Mouse (Mus musculus) liver, embryonic 14.5 days (tissue): Measurements from ENCODE around the gene Cd28. TPM values are rescaled to one million over a fixed set of nuclear protein-coding genes. Genes with fewer than 3 reads are reported as not detected.
A peak's percentile ranks its signal among the peaks of the same experiment; 100 is the strongest.

Experiments
- ATAC-seq: fragments of 200-750 bp; cut with Nextera tagmentation; 2 replicates; pipeline ENCODE4 v1.8.0; 2017; ENCODE audit warnings: moderate number of reproducible peaks, mild to moderate bottlenecking, moderate library complexity; ENCODE audit not compliant: insufficient read depth
- DNase-seq, 3 experiments: peaks; one replicate each; pipeline ENCODE4 v3.0.0-alpha.2; 2012 to 2013; ENCODE audit warnings: low read depth in 3 of 3, low spot score in 3 of 3
- H3K27ac ChIP-seq: fragments of 300-500 bp; sonication (generic); 2 replicates; pipeline ENCODE4 v1.5.1; 2014; ENCODE audit warnings: moderate library complexity, mild to moderate bottlenecking, control low read depth, inconsistent platforms
- H3K27me3 ChIP-seq: fragments of 300-500 bp; sonication (generic); 2 replicates; pipeline ENCODE4 v1.6.1; 2014; ENCODE audit warnings: mild to moderate bottlenecking, low read length, moderate library complexity; ENCODE audit not compliant: control insufficient read depth, insufficient read depth
- H3K36me3 ChIP-seq: fragments of 300-500 bp; sonication (generic); replicated peaks from 2 replicates; pipeline ENCODE4 v1.6.1; 2014; ENCODE audit warnings: low read depth; ENCODE audit not compliant: control insufficient read depth, insufficient read depth
- H3K4me1 ChIP-seq, 2 experiments: fragments of 200-500 bp in 1 of 2; fragments of 300-500 bp in 1 of 2; sonication (generic) in 1 of 2; replicated peaks; 2 replicates each; pipeline ENCODE4 v1.6.1; 2012 to 2014; ENCODE audit warnings: antibody characterized with exemption in 1 of 2, inconsistent platforms in 1 of 2, low read length in 1 of 2; ENCODE audit not compliant: control insufficient read depth in 2 of 2, insufficient read depth in 2 of 2
- H3K4me2 ChIP-seq: fragments of 300-500 bp; sonication (generic); 2 replicates; pipeline ENCODE4 v1.6.1; 2014; ENCODE audit warnings: low read depth, mild to moderate bottlenecking, control low read depth, moderate library complexity
- H3K4me3 ChIP-seq, 2 experiments: fragments of 200-500 bp in 1 of 2; fragments of 300-500 bp in 1 of 2; sonication (generic) in 1 of 2; 2 replicates each; pipeline ENCODE4 v1.5.1; 2012 to 2014; ENCODE audit warnings: low read depth in 2 of 2, low read length in 2 of 2, mild to moderate bottlenecking in 2 of 2, control low read depth in 1 of 2, inconsistent platforms in 1 of 2, moderate library complexity in 1 of 2; ENCODE audit not compliant: insufficient read depth in 1 of 2
- H3K9ac ChIP-seq: fragments of 300-500 bp; sonication (generic); replicated peaks from 2 replicates; pipeline ENCODE4 v1.6.1; 2014; ENCODE audit warnings: mild to moderate bottlenecking, control low read depth, moderate library complexity
- H3K9me3 ChIP-seq: fragments of 300-500 bp; sonication (generic); 2 replicates; pipeline ENCODE4 v1.6.1; 2016; ENCODE audit warnings: low read length, mixed read lengths; ENCODE audit not compliant: control insufficient read depth
- CTCF ChIP-seq: IDR thresholded peaks from 2 replicates; pipeline ENCODE4 v1.5.1; 2016; ENCODE audit warnings: antibody characterized with exemption, low read depth, control low read depth
- EP300 ChIP-seq: IDR thresholded peaks from 2 replicates; pipeline ENCODE4 v1.6.1; 2016; ENCODE audit warnings: antibody characterized with exemption, low read depth
- WGBS: fragments of 180-500 bp; shearing (Covaris S2); extraction: QIAGEN DNeasy Blood & Tissue Kit; methylation state at CpG from one replicate; pipeline ENCODE4 v1.1.7; 2014; ENCODE audit not compliant: insufficient replicate concordance; 5-methylcytosine and 5-hydroxymethylcytosine counted together
- polyA plus RNA-seq, 2 experiments: library from polyadenylated mRNA; depleted of rRNA in 1 of 2; stranded (reverse) in 1 of 2; unstranded in 1 of 2; fragments of >200 nt; fragmentation: Nextera tagmentation in 1 of 2; extraction: Ambion mirVana in 1 of 2; gene quantifications; 2 replicates each; pipeline versions ENCODE4 v1.2.1 to v1.2.3; 2012 to 2014

Gene Cd28
- polyA plus RNA-seq, 2 experiments: 0.04 TPM; not detected in 1

DNA sequence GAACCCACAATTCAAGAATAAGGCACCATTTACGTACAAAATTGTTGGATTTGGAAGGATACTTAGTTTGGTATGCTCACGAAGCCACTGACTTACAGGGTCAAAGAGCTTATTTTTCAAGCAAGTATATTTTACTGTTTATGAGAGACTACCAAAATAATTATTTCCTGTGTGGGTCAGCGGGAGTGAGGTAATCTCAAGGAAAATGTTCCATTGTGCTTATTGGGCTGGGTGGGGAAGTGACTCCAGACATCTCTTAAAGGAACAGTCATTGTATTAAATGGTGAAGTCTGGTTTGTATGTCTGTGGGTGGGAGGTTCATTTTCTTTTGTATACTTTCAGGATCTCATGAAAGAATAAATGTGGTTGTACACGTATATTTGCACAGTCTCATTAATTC, 2.0 kb downstream of the Cd28 start:
- Histone ChIP-seq H3K4me1 (no peaks in the 10 kb centered on the region; a peak in 1 of 4 replicates), H3K9me3 (no peaks in the 10 kb centered on the region), H3K36me3 (no peaks in the 10 kb centered on the region), H3K27me3 (no peaks in the 10 kb centered on the region), H3K4me2 (no peak overlapping the region), H3K27ac (no peak overlapping the region), H3K9ac (no peak overlapping the region), H3K4me3 (no peak overlapping the region)
- ATAC-seq: no peak
- TF ChIP-seq EP300 (no peak), CTCF (no peak)
- WGBS: 52% methylated on average over 4 of the region's 4 CpGs
- DNase-seq: no peak

DNA sequence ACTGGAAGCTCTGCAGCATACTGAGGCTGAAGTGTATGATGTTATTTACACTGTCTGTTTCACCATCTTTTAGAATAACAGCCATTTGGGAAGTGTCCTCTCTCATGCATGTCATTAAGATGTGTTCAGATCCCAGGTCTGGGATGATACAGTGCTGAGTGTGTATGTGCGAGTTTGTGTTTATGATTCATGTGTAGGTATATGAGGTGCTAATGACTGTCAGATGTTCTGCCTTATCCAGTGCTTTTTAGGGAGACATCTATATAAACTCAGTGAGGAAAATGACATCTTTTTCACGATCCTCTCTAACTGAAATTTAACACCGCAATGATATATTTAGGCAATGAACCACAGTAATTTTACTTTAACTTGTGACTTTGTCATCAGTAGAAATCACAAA, 7.0 kb downstream of the Cd28 start:
- TF ChIP-seq CTCF (no peak), EP300 (no peak)
- WGBS: 67% methylated on average over 3 of the region's 3 CpGs
- no peak for DNase-seq
- H3K4me3 ChIP-seq: no peak overlapping the region
- H3K27ac ChIP-seq: no peak overlapping the region
- no peak overlapping the region for H3K4me2 ChIP-seq
- no peak for ATAC-seq
- H3K4me1 ChIP-seq: no peaks in the 10 kb centered on the region
- H3K9me3 ChIP-seq: no peaks in the 10 kb centered on the region
- no peaks in the 10 kb centered on the region for H3K27me3 ChIP-seq
- H3K9ac ChIP-seq: no peak overlapping the region
- H3K36me3 ChIP-seq: no peaks in the 10 kb centered on the region

DNA sequence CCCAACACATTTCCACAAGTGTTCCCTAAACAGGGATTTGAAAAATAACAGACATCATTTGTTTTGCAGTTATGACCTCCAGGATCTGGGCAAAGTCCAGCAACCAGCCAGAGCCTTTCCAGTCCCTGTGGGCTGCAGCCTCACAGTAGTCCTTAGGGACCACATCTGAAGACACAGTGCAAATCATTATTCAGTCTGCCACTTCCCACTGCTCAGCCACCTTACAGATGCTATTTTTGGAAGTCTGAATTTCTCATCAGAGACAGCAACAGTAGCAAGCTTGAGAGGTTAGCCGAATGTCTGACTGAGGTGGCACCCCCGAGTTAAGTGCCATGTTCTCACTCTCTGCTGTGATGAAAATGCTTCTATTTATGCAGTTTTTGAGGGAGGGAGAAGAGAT, 15.3 kb downstream of the Cd28 start:
- ATAC-seq: no peak
- no peak for DNase-seq
- TF ChIP-seq CTCF (no peak), EP300 (no peak)

DNA sequence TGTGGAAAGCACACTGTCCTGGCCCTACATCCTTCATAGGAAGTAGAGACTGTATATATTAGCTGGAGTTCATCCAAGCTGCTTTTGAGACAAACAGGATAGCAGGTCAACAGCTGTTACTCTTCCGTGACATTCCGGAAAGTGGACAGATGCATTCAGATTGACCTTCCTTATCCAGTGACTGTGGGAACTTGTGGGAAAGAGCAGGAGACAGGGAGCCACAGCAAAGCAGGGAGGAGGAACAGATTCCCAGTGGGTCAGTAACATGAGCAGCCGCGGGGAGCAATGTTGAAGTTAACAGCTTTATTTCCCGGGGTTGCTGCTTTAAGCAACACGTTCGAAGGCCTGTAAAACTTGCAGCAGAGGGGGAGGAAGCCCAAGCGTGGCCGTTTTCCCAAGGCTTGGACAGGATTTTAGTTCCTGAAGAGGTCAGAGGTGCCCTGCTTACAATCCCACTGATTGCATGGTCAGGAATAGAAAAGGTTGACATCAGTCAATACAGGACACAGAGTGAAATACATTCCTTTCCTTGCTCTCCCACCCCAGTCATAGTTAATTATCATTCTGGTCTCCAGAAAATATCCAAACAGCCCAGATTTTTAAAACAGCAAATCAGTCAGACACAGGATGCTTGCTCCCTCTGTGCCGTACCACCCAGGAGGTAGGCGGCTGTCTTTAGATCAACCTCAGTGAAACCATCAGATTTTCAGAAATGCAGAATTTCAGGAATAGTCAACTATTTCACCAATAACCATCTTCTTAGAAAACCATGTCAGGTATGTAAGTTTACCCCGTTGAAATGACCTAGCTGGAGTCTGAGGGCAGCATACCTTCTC, 18.7 kb downstream of the Cd28 start:
- no peak overlapping the region for H3K9ac ChIP-seq
- H3K9me3 ChIP-seq: no peaks in the 10 kb centered on the region
- TF ChIP-seq CTCF: no peak
- TF ChIP-seq EP300: no peak
- no peak overlapping the region for H3K4me3 ChIP-seq
- H3K4me2 ChIP-seq: no peak overlapping the region
- WGBS: 65% methylated on average over 12 of the region's 12 CpGs
- H3K27ac ChIP-seq: no peak overlapping the region
- no peaks in the 10 kb centered on the region for H3K4me1 ChIP-seq
- ATAC-seq (peak; percentile 47; the same call in 1 of the 2 replicates), DNase-seq (peak in 1 of 3 experiments; percentile 6)
- H3K36me3 ChIP-seq: no peaks in the 10 kb centered on the region
- no peaks in the 10 kb centered on the region for H3K27me3 ChIP-seq

More for the DNA sequence above, 15.3 kb downstream of the Cd28 start:
- Histone ChIP-seq H3K27me3 (no peaks in the 10 kb centered on the region), H3K27ac (no peak overlapping the region), H3K36me3 (no peaks in the 10 kb centered on the region), H3K9me3 (no peaks in the 10 kb centered on the region), H3K4me2 (no peak overlapping the region), H3K4me3 (no peak overlapping the region), H3K9ac (no peak overlapping the region), H3K4me1 (no peaks in the 10 kb centered on the region)
- 52% methylated on average over 2 of the region's 2 CpGs for WGBS

DNA sequence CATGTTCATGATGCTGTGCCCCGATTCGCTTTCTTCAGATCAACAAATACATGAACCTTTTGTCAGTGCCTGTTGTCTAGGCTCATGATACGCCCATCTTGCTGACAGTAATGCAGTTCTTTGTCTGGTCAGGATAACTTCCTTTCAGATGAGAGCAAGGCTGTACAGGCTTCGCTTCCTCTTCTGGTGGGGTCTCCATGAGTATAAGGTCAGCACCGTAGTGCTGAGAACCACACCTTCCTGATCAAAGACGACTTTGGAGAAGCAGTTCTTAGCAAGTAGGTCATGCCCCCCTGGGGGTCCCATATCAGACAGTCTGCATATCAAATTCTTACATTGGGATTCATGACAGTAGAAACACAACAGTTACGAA, 19.3 kb downstream of the Cd28 start:
- Histone ChIP-seq H3K4me3 (no peak overlapping the region), H3K36me3 (no peaks in the 10 kb centered on the region), H3K9me3 (no peaks in the 10 kb centered on the region), H3K27me3 (no peaks in the 10 kb centered on the region), H3K4me2 (no peak overlapping the region), H3K27ac (no peak overlapping the region), H3K4me1 (no peaks in the 10 kb centered on the region), H3K9ac (no peak overlapping the region)
- TF ChIP-seq CTCF (no peak), EP300 (no peak)
- WGBS: 47% methylated on average over 7 of the region's 7 CpGs
- DNase-seq (no peak), ATAC-seq (no peak)
